Mouse (Mus musculus): Measurements from ENCODE around the gene Lat2. TPM values are rescaled to one million over a fixed set of nuclear protein-coding genes. Genes with fewer than 3 reads are reported as not detected.

Lat2 gene
- polyA plus RNA-seq, 1 experiment from 2014 or later, result 5.3 TPM

- WGBS, result 68% methylated on average over 8 of the region's 8 CpGs
- H3K27ac ChIP-seq, result no peak overlapping the region
- 0 out of 2 replicates have a peak overlapping the region, but pooled peaks have one; percentile 12 for H3K9ac ChIP-seq
- H3K27me3 ChIP-seq, result no peaks in the 10 kb centered on the region
- no peak for ATAC-seq
- H3K9me3 ChIP-seq (replicated peaks), result no peaks in the 10 kb centered on the region
- H3K36me3 ChIP-seq (ENCODE audit: poor library complexity, severe bottlenecking), result peaks cover 23% of the 10 kb centered on the region
- H3K4me3 ChIP-seq, result no peak overlapping the region
- H3K4me1 ChIP-seq, result no peaks in the 10 kb centered on the region
- H3K4me2 ChIP-seq, result no peak overlapping the region
These were observed 2.9 kb downstream of the Lat2 start for GRCm38 (mm10) chr5:134611810-134612521.

GRCm38 (mm10) chr5:134609916-134610643 is 4.7 kb downstream of the Lat2 start:
- WGBS, result 86% methylated on average over 12 of the region's 12 CpGs
- Histone ChIP-seq H3K9ac (no peak overlapping the region), H3K4me1 (no peaks in the 10 kb centered on the region), H3K9me3 (replicated peaks) (no peaks in the 10 kb centered on the region), H3K27ac (no peak overlapping the region), H3K4me3 (no peak overlapping the region), H3K36me3 (ENCODE audit: poor library complexity, severe bottlenecking) (peaks cover 11% of the 10 kb centered on the region), H3K4me2 (no peak overlapping the region), H3K27me3 (no peaks in the 10 kb centered on the region)
- ATAC-seq, result no peak

GRCm38 (mm10) chr5:134607121-134607520 is 7.7 kb downstream of the Lat2 start:
- Histone ChIP-seq H3K4me2 (no peak overlapping the region), H3K36me3 (ENCODE audit: poor library complexity, severe bottlenecking) (peaks cover 8% of the 10 kb centered on the region; the same call in 1 of the 2 replicates), H3K9ac (no peak overlapping the region), H3K27me3 (no peaks in the 10 kb centered on the region), H3K9me3 (replicated peaks) (no peaks in the 10 kb centered on the region), H3K4me3 (no peak overlapping the region), H3K27ac (no peak overlapping the region), H3K4me1 (no peaks in the 10 kb centered on the region)
- no peak for ATAC-seq
- 72% methylated on average over 5 of the region's 5 CpGs for WGBS

- no peak overlapping the region for H3K4me2 ChIP-seq
- no peaks in the 10 kb centered on the region for H3K27me3 ChIP-seq
- H3K9me3 ChIP-seq (replicated peaks), result no peaks in the 10 kb centered on the region
- ATAC-seq, result no peak
- H3K4me1 ChIP-seq, result no peaks in the 10 kb centered on the region
- no peak overlapping the region for H3K4me3 ChIP-seq
- H3K27ac ChIP-seq, result no peak overlapping the region
- no peak overlapping the region for H3K9ac ChIP-seq
- H3K36me3 ChIP-seq (ENCODE audit: poor library complexity, severe bottlenecking), result peaks cover 11% of the 10 kb centered on the region; the same call in 1 of the 2 replicates
These were observed 8.5 kb downstream of the Lat2 start for GRCm38 (mm10) chr5:134606314-134606713.

GRCm38 (mm10) chr5:134604376-134604775 is 10.4 kb downstream of the Lat2 start:
- no peak for ATAC-seq
- H3K36me3 ChIP-seq (ENCODE audit: poor library complexity, severe bottlenecking), result peaks cover 23% of the 10 kb centered on the region
- no peak overlapping the region for H3K4me2 ChIP-seq
- WGBS, result 86% methylated on average over 11 of the region's 11 CpGs
- H3K27me3 ChIP-seq, result no peaks in the 10 kb centered on the region
- H3K9ac ChIP-seq, result no peak overlapping the region
- H3K4me1 ChIP-seq, result no peaks in the 10 kb centered on the region
- H3K9me3 ChIP-seq (replicated peaks), result no peaks in the 10 kb centered on the region
- H3K4me3 ChIP-seq, result no peak overlapping the region
- no peak overlapping the region for H3K27ac ChIP-seq

- Histone ChIP-seq H3K4me1 (no peaks in the 10 kb centered on the region), H3K9ac (no peak overlapping the region), H3K4me3 (no peak overlapping the region), H3K27ac (no peak overlapping the region; the same call in 1 of the 2 replicates), H3K9me3 (replicated peaks) (no peaks in the 10 kb centered on the region), H3K27me3 (no peaks in the 10 kb centered on the region), H3K4me2 (no peak overlapping the region), H3K36me3 (ENCODE audit: poor library complexity, severe bottlenecking) (peaks cover 83% of the 10 kb centered on the region)
- no peak for ATAC-seq
- WGBS, result 85% methylated on average over 10 of the region's 10 CpGs
These were observed 17.1 kb downstream of the Lat2 start for GRCm38 (mm10) chr5:134597711-134598110.

GRCm38 (mm10) chr5:134593093-134593492 is 21.7 kb downstream of the Lat2 start:
- Histone ChIP-seq H3K9me3 (replicated peaks) (no peaks in the 10 kb centered on the region), H3K27me3 (no peaks in the 10 kb centered on the region), H3K36me3 (ENCODE audit: poor library complexity, severe bottlenecking) (peaks cover 90% of the 10 kb centered on the region), H3K4me2 (no peak overlapping the region), H3K4me1 (no peaks in the 10 kb centered on the region), H3K4me3 (no peak overlapping the region), H3K9ac (no peak overlapping the region), H3K27ac (no peak overlapping the region)
- no peak for ATAC-seq
- 88% methylated on average over 9 of the region's 9 CpGs for WGBS

- Histone ChIP-seq H3K4me2 (no peak overlapping the region), H3K9ac (no peak overlapping the region), H3K9me3 (replicated peaks) (no peaks in the 10 kb centered on the region), H3K36me3 (ENCODE audit: poor library complexity, severe bottlenecking) (peaks cover 88% of the 10 kb centered on the region), H3K27ac (no peak overlapping the region), H3K4me1 (no peaks in the 10 kb centered on the region), H3K27me3 (no peaks in the 10 kb centered on the region), H3K4me3 (no peak overlapping the region)
- no peak for ATAC-seq
- whole genome bisulfite sequencing, result 92% methylated on average over 11 of the region's 11 CpGs
These were observed 22.7 kb downstream of the Lat2 start for GRCm38 (mm10) chr5:134592026-134592581.

- WGBS, result 95% methylated on average over 3 of the region's 3 CpGs
- Histone ChIP-seq H3K27me3 (no peaks in the 10 kb centered on the region), H3K4me3 (no peak overlapping the region), H3K9me3 (replicated peaks) (no peaks in the 10 kb centered on the region), H3K36me3 (ENCODE audit: poor library complexity, severe bottlenecking) (peaks cover 72% of the 10 kb centered on the region), H3K4me1 (no peaks in the 10 kb centered on the region), H3K27ac (no peak overlapping the region), H3K9ac (no peak overlapping the region), H3K4me2 (no peak overlapping the region)
- no peak for ATAC-seq
These were observed 24.9 kb downstream of the Lat2 start for GRCm38 (mm10) chr5:134589900-134590299.

GRCm38 (mm10) chr5:134584798-134585197 is 30.0 kb downstream of the Lat2 start:
- Histone ChIP-seq H3K27ac (no peak overlapping the region), H3K4me1 (peaks cover 15% of the 10 kb centered on the region), H3K4me3 (no peak overlapping the region), H3K36me3 (ENCODE audit: poor library complexity, severe bottlenecking) (peaks cover 23% of the 10 kb centered on the region), H3K9me3 (replicated peaks) (no peaks in the 10 kb centered on the region), H3K4me2 (no peak overlapping the region), H3K9ac (no peak overlapping the region), H3K27me3 (no peaks in the 10 kb centered on the region)
- WGBS, result 92% methylated on average over 5 of the region's 5 CpGs
- no peak for ATAC-seq

GRCm38 (mm10) chr5:134583884-134584213 is 31.0 kb downstream of the Lat2 start:
- ATAC-seq, result no peak
- Histone ChIP-seq H3K27me3 (no peaks in the 10 kb centered on the region), H3K4me3 (peak overlapping the region; percentile 97), H3K27ac (no peak overlapping the region), H3K36me3 (ENCODE audit: poor library complexity, severe bottlenecking) (peaks cover 17% of the 10 kb centered on the region), H3K4me2 (peak overlapping the region; percentile 78), H3K4me1 (peaks cover 15% of the 10 kb centered on the region), H3K9me3 (replicated peaks) (no peaks in the 10 kb centered on the region), H3K9ac (peak overlapping the region; percentile 87; the same call in 1 of the 2 replicates)
- WGBS, result 79% methylated on average over 3 of the region's 3 CpGs
